8 mouse cellular contexts compared by ENCODE assay signal in genomic region chr8:72570633-72571610, GRCm38 (mm10). TPM values are rescaled to one million over a fixed set of nuclear protein-coding genes. Genes with fewer than 3 reads are reported as not detected.
DNase-seq lines count a peak whose midpoint lies in the region; ATAC-seq lines count a peak whose summit lies in the region.

Smim7 (minus strand) TSS chr8:72571088.

- H3K36me3 ChIP-seq in hindbrain, embryonic 12.5 days, result peaks cover 31% of the 10 kb centered on the region

- H3K27ac ChIP-seq in hindbrain, embryonic 12.5 days, result peak within 1 kb of the TSS; percentile 88

- no peaks in the 10 kb centered on the region for H3K27me3 ChIP-seq in hindbrain, embryonic 12.5 days

- peak within 1 kb of the TSS; percentile 97 for H3K4me2 ChIP-seq in hindbrain, embryonic 12.5 days (replicated peaks)

- WGBS in hindbrain, embryonic 12.5 days, result under 1% methylated on average over 52 of the region's 52 CpGs

- peak; percentile 98 for ATAC-seq in hindbrain, embryonic 12.5 days (ENCODE audit: low FRiP score)

- H3K9ac ChIP-seq in hindbrain, embryonic 12.5 days, result peak within 1 kb of the TSS; percentile 80

- H3K4me3 ChIP-seq in hindbrain, embryonic 12.5 days, result peak within 1 kb of the TSS; percentile 49

- peak; percentile 99 for DNase-seq in NIH3T3 (ENCODE audit: low read depth)
- peak; percentile 98 for DNase-seq in cerebellum, postnatal 10 days
- peak; percentile 96 to 97 for DNase-seq in frontal cortex, postnatal 10 days (ENCODE audit: low spot score in 2 of 2)
- DNase-seq in layer of hippocampus, postnatal 14 days (ENCODE audit: low spot score in 2 of 2), result peak; percentile 97 to 99
- DNase-seq in lung, postnatal 14 days, result peak; percentile 98
- peak; percentile 97 for DNase-seq in retina, adult 2 months (ENCODE audit: low read depth, low spot score)
- peak; percentile 97 for DNase-seq in thymus, postnatal 36 days

- H3K9me3 ChIP-seq in hindbrain, embryonic 12.5 days (replicated peaks), result no peaks in the 10 kb centered on the region

- peaks cover 19% of the 10 kb centered on the region for H3K4me1 ChIP-seq in hindbrain, embryonic 12.5 days

RNA-seq across cellular contexts. Expression of gene Smim7, which starts in this region (rescaled TPM):
- 121 and 124 TPM in 2 replicates for polyA plus RNA-seq in hindbrain, embryonic 12.5 days (2016; fragmentation: Nextera tagmentation; extraction: Ambion mirVana)
- total RNA-seq in layer of hippocampus, postnatal 14 days (2021), result 100 to 1,000 TPM; 112 to 118 TPM

Comparison
In these comparisons a context has a peak if more than half of its experiments do, and no peak if none do; other contexts are left out.
1. Peak in every context shown above with its lines: DNase-seq, ATAC-seq, H3K4me3 ChIP-seq and H3K27ac ChIP-seq.